Mouse (Mus musculus) erythroblast, embryonic 14.5 days (primary cell): ENCODE results near the gene Prkca.

ENCODE experiments used
- GATA1 ChIP-seq: IDR thresholded peaks from 2 replicates; pipeline ENCODE4 v1.6.1; 2012; ENCODE audit warnings: low read length, inconsistent platforms, mixed read lengths
- TAL1 ChIP-seq: IDR thresholded peaks from 3 replicates; pipeline ENCODE4 v1.6.1; 2012; ENCODE audit warnings: low read length, inconsistent platforms, mixed read lengths

- TF ChIP-seq TAL1: no peak
- no peak for TF ChIP-seq GATA1
These were observed 181.1 kb downstream of the Prkca start for GRCm38 (mm10) chr11:108162639-108163038.
